10 mouse cellular contexts compared by ENCODE assay signal in the genomic region with DNA sequence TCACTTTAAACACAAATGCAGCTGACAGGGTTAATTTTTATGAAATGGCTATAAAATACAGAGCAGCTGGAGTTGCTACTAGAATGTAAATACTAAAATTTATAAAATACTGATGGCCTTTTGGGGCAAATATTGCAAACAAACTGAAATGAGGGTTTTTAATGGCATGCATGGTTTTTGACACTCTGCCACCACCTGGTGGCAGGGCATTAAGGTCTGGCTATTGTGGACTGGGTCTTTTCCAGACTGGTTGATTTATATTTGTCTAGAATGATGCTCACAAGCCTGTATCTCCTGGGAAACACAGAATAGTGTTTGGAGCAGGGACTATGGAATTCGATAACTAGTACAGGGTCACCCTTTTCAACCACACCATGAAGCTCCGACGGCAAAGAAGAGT. TPM values are rescaled to one million over a fixed set of nuclear protein-coding genes. Genes with fewer than 3 reads are reported as not detected.
DNase-seq lines count a peak whose midpoint lies in the region; ATAC-seq and TF ChIP-seq lines count a peak whose summit lies in the region.
"Had no signal": no experiment of that assay in that cellular context is flagged by ENCODE, and none has a peak within 500 bp of the region (broad histone marks: within the 10 kb centered on the region; RNA-seq: fewer than 3 reads in every experiment).

No protein-coding gene starts in this region.

- peaks cover 10% of the 10 kb centered on the region for H3K4me1 ChIP-seq in kidney, embryonic 16.5 days (ENCODE audit: insufficient read depth, low read length)
- H3K4me1 ChIP-seq in CH12.LX (ENCODE audit: control insufficient read depth in 1 of 2, insufficient read depth in 2 of 2): peaks cover 8 to 25% of the 10 kb centered on the region in 2 experiments; a peak in 3 of 4 replicates

- TF ChIP-seq RAD21 in CH12.LX (IDR thresholded peaks at IDR 0.05; ENCODE audit: low read depth, low read length): peak; percentile 88

- H3K9ac ChIP-seq in kidney, embryonic 16.5 days (replicated peaks; ENCODE audit: low read length): no peak overlapping the region
- no peak overlapping the region for H3K9ac ChIP-seq in CH12.LX (ENCODE audit: insufficient read depth, low read depth)
- H3K9ac ChIP-seq: embryonic facial prominence, embryonic 12.5 days had no signal

- TF ChIP-seq CTCF in CH12.LX (conservative IDR thresholded peaks at IDR 0.05 in 1 of 2, IDR thresholded peaks at IDR 0.05 in 1 of 2; ENCODE audit: low read depth in 2 of 2, low read length in 2 of 2): peak; percentile 36 to 86; a peak in 3 of 4 replicates

- H3K79me2 ChIP-seq in CH12.LX (replicated peaks; ENCODE audit: control insufficient read depth, extremely low read depth, insufficient read depth, poor library complexity, severe bottlenecking): no peaks in the 10 kb centered on the region

- no peak overlapping the region for H3K4me2 ChIP-seq in kidney, embryonic 16.5 days (replicated peaks; ENCODE audit: low read depth, low read length)
- no peak overlapping the region for H3K4me2 ChIP-seq in CH12.LX (ENCODE audit: insufficient read depth, low read depth, poor library complexity, severe bottlenecking)
- H3K4me2 ChIP-seq: embryonic facial prominence, embryonic 12.5 days had no signal

- no peak overlapping the region for H3K27ac ChIP-seq in kidney, embryonic 16.5 days (ENCODE audit: low read length)
- no peak overlapping the region for H3K27ac ChIP-seq in CH12.LX (ENCODE audit: insufficient read depth, low read depth)
- H3K27ac ChIP-seq: embryonic facial prominence, embryonic 12.5 days had no signal

- whole genome bisulfite sequencing in kidney, embryonic 16.5 days: 60% methylated on average over 3 of the region's 3 CpGs

- no peaks in the 10 kb centered on the region for H3K36me3 ChIP-seq in kidney, embryonic 16.5 days (ENCODE audit: insufficient read depth, low read length)
- peaks cover 0 to 5% of the 10 kb centered on the region in 2 experiments for H3K36me3 ChIP-seq in CH12.LX (replicated peaks in 1 of 2; ENCODE audit: control insufficient read depth in 1 of 2, insufficient read depth in 1 of 2, low read length in 1 of 2)
- H3K36me3 ChIP-seq: embryonic facial prominence, embryonic 12.5 days had no signal

- dilution Hi-C loops in CH12.LX (cut with MboI; ENCODE audit: extremely low pct_ligation_motif_present, extremely low pct_unique_long_range_greater_than_20kb, low sequenced_read_pairs): no loop called here

- H3K9me3 ChIP-seq in kidney, embryonic 16.5 days (ENCODE audit: low read length): no peaks in the 10 kb centered on the region
- H3K9me3 ChIP-seq in CH12.LX (replicated peaks; ENCODE audit: low read length): no peaks in the 10 kb centered on the region
- H3K9me3 ChIP-seq: embryonic facial prominence, embryonic 12.5 days had no signal

- TF ChIP-seq POLR2A in CH12.LX (IDR thresholded peaks at IDR 0.05; ENCODE audit: low read depth, low read length): no peak

- H3K4me3 ChIP-seq in kidney, embryonic 16.5 days (ENCODE audit: low read length): no peak overlapping the region
- H3K4me3 ChIP-seq in CH12.LX (replicated peaks in 1 of 3; ENCODE audit: low read depth in 2 of 3, low read length in 2 of 3, poor library complexity in 1 of 3): no peak overlapping the region
- H3K4me3 ChIP-seq: embryonic facial prominence, embryonic 12.5 days had no signal

- no peak for ATAC-seq in kidney, embryonic 16.5 days (ENCODE audit: low FRiP score, low TSS enrichment)

- H3K27me3 ChIP-seq in kidney, embryonic 16.5 days (ENCODE audit: insufficient read depth, low read length): no peaks in the 10 kb centered on the region
- no peaks in the 10 kb centered on the region for H3K27me3 ChIP-seq in CH12.LX (replicated peaks)
- H3K27me3 ChIP-seq: embryonic facial prominence, embryonic 12.5 days had no signal

- no peak for TF ChIP-seq EP300 in CH12.LX (IDR thresholded peaks at IDR 0.05; ENCODE audit: low read length)

- DNase-seq in adrenal gland, adult 18-20 months (ENCODE audit: low spot score in 2 of 2): peak; percentile 15 to 42
- no peak for DNase-seq in adrenal gland, postnatal 4 days (ENCODE audit: low spot score in 2 of 2)
- peak; percentile 47 for DNase-seq in kidney, adult 18-20 months
- peak; percentile 46 for DNase-seq in CH12.LX (ENCODE audit: extremely low read depth)
- peak; percentile 41 for DNase-seq in kidney, postnatal 10 days
- peak; percentile 26 to 49 for DNase-seq in spleen, postnatal 36 days (ENCODE audit: low spot score in 2 of 2)
- no peak for DNase-seq in cerebellum, adult 11 months

- in situ Hi-C loops in CH12.LX (cut with MboI; ENCODE audit: low pct_ligation_motif_present, low pct_unique_long_range_greater_than_20kb, low sequenced_read_pairs): loop anchor here (25.0 kb wide), 1 partner anchor 186 kb away; no protein-coding TSS in a partner anchor

TF ChIP-seq in CH12.LX, 34 proteins besides CTCF, POLR2A, EP300 and RAD21:
- TF ChIP-seq CHD1 (IDR thresholded peaks at IDR 0.05; ENCODE audit: low read depth, low read length): no peak
- peak; percentile 36; the same call in 1 of the 2 replicates for TF ChIP-seq ZC3H11A (IDR thresholded peaks at IDR 0.05; ENCODE audit: low read depth, low read length)
- TF ChIP-seq SMC3 (IDR thresholded peaks at IDR 0.05; ENCODE audit: low read depth, low read length): peak; percentile 93

RNA-seq across cellular contexts. Expression of gene Mnd1, which starts 32.1 kb away (rescaled TPM):
- total RNA-seq in adrenal gland, adult 18-20 months (2021): 10 to 100 TPM in 1 of 2 experiments, 1 to 10 TPM in 1; 9.8 to 10.2 TPM
- total RNA-seq in adrenal gland, postnatal 4 days (2021): 10 to 100 TPM; 18.8 to 24.0 TPM
- 13.3 and 14.3 TPM in 2 replicates for polyA plus RNA-seq in kidney, embryonic 16.5 days (2015; fragmentation: Nextera tagmentation; extraction: Ambion mirVana)
- total RNA-seq in CH12.LX (2012; rRNA removed) (13.4 and 14.2 TPM in 2 replicates), CH12.LX (2014; rRNA removed) (23.1 and 24.4 TPM in 2 replicates)
- 19.0 and 24.0 TPM in 2 replicates for polyA plus RNA-seq in CH12.LX (2012; ENCODE audit: insufficient read length, low read depth)

RNA-seq across cellular contexts. Expression of gene Gm6525, which starts 50.4 kb away (rescaled TPM):
- under 1 TPM in 1 of 2 experiments, not detected in 1; 0.30 TPM for total RNA-seq in adrenal gland, adult 18-20 months (2021)
- total RNA-seq in adrenal gland, postnatal 4 days (2021): not detected
- 0.77 and 0.80 TPM in 2 replicates for polyA plus RNA-seq in kidney, embryonic 16.5 days (2015; fragmentation: Nextera tagmentation; extraction: Ambion mirVana)
- total RNA-seq in CH12.LX (2012; rRNA removed): 0.17 and 0.21 TPM in 2 replicates
- 0.31 and 0.41 TPM in 2 replicates for total RNA-seq in CH12.LX (2014; rRNA removed)
- 0.34 and 0.71 TPM in 2 replicates for polyA plus RNA-seq in CH12.LX (2012; ENCODE audit: insufficient read length, low read depth)
- total RNA-seq: layer of hippocampus, adult 8-10 months had no signal

Comparison
In these comparisons a context has a peak if more than half of its experiments do, and no peak if none do; other contexts are left out.
1. DNase-seq: peak in adrenal gland, adult 18-20 months (2 of 2), kidney, adult 18-20 months (single experiment), CH12.LX (single experiment), kidney, postnatal 10 days (single experiment) and spleen, postnatal 36 days (2 of 2); none in adrenal gland, postnatal 4 days (0 of 2) and cerebellum, adult 11 months (single experiment).